Mouse (Mus musculus): ENCODE results near the gene Lmntd1.

Lmntd1 gene

DNA sequence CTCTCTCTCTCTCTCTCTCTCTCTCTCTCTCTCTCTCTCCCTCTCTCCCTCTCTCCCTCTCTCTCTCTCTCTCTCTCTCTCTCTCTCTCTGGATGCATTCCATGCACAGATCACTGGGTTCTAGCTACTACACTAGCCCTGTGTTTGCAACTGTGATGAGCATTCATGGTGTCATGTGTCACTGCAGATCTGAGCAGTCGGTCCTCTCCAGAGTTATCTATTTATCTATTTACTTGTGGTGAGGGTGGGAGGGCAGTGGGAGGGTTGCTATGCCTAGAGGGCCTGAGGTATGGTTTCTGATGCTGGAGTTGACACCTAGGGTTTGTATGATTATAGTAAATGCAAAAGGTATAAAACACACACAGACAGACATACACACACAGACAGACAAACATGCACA, 261.4 kb downstream of the Lmntd1 start:
- in situ Hi-C loops (cut with MboI; ENCODE audit: unreplicated experiment in 2 of 2), result loop anchor here in 1 of 2 experiments (25.0 kb wide), 2 partner anchors 1260 to 1410 kb away; no protein-coding TSS in a partner anchor

DNA sequence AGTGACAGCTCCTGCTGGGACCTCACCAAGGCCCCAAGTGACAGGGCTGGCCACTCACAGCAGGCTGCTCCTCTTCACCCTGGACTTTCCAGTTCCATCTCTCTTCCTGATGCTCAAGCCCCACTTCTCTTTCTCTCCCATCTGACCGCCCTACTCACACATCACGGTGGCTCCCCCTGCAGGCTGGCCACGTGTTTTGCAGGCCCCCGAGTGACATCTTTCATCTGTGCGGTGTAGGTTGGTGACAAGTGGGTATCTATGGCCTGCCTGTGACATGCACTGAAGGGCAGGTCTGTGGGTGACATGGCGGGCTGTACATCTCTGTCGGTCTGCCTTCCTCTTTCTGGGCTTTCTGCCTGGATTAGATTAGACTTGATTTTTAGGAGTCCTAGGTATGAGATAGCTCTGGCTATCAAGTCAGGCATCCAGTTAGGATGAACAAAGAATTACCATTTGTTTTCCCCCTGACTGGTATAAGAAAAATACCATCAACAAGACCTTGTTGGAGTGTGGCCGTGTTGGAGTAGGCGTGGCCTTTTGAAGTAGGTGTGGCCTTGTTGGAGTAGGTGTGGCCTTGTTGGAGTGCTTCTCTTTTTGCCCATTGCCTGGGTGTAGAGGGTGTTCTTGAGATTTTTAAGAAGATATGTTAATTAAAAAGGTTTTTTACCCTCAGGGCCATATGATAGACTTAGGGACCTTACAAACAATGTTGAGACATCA, 265.8 kb downstream of the Lmntd1 start:
- in situ Hi-C loops (cut with MboI; ENCODE audit: unreplicated experiment in 2 of 2), result loop anchor here in 1 of 2 experiments (10.0 kb wide), 3 partner anchors 334 to 1974 kb away; no protein-coding TSS in a partner anchor

DNA sequence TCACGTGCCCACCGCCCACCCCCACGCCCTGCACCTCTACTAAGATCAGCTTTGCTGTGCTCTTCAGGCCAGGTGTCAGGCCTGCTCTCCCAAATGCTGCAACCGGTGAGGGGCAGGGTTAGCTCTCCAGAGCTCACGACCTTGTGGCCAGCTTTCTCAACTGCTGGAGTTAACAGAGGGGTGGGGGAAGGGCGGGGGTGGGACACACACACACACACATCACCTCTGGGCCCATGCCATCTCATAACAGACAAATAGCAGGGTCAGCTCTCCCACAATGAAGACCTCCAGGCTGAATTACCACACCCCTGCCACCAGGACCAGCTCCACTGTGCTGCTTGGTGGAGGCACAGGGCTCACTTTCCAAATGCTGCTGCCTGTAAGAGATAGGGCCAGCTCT, 266.5 kb downstream of the Lmntd1 start:
- in situ Hi-C loops (cut with MboI; ENCODE audit: unreplicated experiment in 2 of 2), result loop anchor here in 1 of 2 experiments (10.0 kb wide), 3 partner anchors 333 to 1973 kb away; no protein-coding TSS in a partner anchor

DNA sequence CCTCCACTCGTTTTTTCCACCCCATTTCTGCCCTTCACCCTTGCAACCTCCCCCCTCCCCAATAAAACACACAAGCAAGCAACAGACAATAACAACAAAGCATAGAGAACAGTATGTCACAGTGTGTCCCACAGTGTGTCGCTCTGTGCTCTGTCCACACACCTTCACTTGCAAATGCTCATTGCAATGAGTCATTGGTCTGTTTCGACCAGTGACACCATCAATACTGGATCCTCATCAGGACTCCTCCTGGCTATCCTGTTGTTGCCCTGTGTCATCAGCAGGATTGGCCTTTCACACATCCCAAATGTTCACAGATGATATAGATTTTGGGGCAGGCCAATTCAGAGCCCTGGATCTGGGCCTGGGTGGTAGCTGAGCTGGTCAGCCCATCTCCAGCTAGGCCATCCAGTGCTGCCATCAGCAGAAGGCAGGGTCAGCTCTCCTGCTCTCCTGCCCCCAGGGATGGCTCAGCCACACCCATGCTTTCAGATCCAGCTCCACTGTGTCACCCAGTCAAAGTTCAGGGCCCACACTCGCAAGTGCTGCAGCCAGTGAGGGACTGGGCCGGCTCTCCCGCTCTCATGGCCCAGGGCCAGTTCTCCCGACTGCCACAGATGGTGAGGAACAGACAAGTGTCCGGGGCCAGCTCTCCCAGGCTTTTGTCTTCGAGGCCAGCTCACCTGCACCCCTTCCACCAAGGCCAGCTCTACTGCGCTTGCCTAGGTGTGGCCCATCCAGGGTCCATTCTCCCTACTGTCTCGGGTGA, 267.1 kb downstream of the Lmntd1 start:
- in situ Hi-C loops (cut with MboI; ENCODE audit: unreplicated experiment in 2 of 2), result loop anchor here in 1 of 2 experiments (10.0 kb wide), 3 partner anchors 332 to 1972 kb away; no protein-coding TSS in a partner anchor

DNA sequence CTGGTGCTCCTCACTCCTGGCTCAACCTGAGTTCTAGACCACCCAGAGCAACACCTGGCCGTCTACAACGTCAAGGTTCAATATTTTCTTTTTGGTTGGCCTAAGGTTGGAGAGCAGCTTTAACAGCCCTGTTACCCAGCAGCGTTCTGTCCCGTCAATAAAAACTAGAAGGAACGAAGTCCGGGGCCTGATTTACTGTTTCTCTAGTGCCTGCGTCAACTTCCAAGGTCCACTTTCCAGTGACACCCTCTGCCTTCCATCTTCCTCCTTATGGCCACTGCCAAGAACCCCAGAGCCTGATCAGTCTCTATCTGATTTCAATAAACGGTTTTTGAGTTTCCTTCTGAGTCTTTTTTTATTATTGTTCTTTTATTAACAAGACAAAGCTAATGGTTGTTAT, 267.8 kb downstream of the Lmntd1 start:
- in situ Hi-C loops (cut with MboI; ENCODE audit: unreplicated experiment in 2 of 2), result loop anchor here in 1 of 2 experiments (10.0 kb wide), 3 partner anchors 332 to 1972 kb away; no protein-coding TSS in a partner anchor

DNA sequence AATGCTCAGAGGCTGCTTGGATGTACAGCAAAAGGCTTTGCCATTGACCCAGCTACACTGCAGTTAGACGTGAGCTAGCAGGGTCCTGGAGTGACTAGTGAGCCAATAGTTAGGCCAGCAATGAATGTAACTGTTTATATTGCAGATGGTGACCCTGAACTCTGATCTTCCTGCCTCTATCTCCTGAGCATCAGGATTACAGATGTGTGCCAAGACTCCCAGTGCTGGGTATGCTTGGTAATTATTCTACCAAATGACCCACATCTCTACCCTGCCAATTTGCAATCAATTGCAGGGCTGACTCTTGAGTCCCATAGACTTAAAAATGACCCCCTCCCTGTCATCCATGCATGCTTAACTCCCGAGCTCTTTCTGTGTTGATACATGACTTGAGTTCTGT, 269.4 kb downstream of the Lmntd1 start:
- in situ Hi-C loops (cut with MboI; ENCODE audit: unreplicated experiment in 2 of 2), result loop anchor here (5.0 to 10.0 kb wide), 8 partner anchors 97 to 1970 kb away; no protein-coding TSS in a partner anchor

DNA sequence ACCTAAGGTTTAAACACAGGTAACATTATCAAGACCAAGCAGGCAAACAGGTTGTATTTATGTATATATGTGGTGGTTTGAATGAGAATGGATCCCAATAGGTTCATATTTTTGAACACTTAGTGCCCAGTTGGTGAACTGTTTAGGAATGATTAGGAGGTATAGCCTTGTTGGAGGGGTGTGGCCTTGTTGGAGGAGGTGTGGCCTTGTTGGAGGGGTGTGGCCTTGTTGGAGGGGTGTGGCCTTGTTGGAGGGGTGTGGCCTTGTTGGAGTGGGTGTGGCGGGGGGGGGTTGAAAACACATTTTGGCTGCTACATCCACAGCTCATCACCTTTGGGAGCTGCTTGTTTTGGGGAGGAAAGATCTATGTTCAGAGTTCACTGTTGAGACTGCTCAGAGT, 270.7 kb downstream of the Lmntd1 start:
- in situ Hi-C loops (cut with MboI; ENCODE audit: unreplicated experiment in 2 of 2), result loop anchor here (5.0 to 10.0 kb wide), 8 partner anchors 96 to 1969 kb away; no protein-coding TSS in a partner anchor

DNA sequence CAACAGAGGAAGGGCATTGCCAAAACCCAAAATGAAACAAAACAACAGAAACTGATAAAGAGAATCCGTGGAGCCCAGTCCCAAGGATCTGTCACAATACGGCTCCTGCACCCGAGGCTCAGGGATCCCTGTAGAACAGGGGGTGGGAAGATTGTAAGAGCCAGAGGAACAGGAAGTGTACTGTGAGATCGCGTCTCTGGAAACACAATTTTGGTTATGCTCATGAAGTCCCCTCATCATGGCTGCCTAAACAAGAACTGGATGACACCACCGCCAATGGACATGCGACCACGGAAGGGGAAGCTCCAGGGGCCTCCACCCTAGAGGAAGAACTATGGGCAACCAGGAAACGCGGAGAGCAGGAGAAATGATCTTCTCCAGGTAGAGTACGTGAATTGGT, 271.3 kb downstream of the Lmntd1 start:
- in situ Hi-C loops (cut with MboI; ENCODE audit: unreplicated experiment in 2 of 2), result loop anchor here (5.0 to 10.0 kb wide), 8 partner anchors 96 to 1968 kb away; no protein-coding TSS in a partner anchor

DNA sequence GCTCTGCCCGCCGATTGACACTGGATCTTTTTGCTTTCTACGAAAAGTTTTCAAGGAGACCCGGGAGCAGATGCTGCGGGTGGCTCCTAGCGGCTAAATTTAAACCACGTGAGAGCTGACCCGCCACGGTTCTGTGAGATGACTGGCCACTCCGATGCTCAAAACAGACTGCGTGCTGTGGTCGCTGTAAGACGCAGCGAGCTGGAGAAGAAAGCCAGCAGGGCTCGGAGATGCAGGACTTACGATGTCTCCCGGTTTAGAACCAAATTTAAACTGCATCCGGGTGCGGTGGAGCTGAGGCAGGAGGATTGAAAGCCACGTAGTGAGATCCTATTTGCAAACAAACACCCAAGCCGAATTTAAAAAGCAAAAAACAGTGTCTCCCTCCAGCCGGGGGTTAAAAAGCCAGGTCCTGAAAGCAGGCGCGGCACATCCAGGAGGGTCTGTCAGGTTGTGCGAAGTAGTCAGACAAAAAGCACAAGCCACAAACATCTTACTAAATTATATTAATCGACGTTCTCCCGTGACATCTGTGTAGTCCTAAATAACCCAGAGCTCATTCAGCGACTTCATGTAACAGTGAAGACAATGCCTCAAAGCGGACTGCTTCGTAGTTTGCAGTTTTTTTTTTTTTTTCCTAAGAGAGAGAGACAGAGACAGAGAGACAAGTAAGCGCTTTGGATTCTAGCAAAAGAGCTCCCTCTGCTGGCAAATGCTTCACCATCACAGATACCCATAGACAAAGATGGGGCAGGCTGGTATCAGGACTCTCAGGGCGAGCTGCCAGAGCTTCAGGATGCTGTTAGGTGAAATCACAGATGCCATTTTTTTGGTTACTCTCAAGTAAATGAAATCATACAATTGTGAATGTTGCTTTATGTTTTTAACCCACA, 272.6 kb downstream of the Lmntd1 start:
- in situ Hi-C loops (cut with MboI; ENCODE audit: unreplicated experiment in 2 of 2), result loop anchor here (5.0 to 10.0 kb wide), 8 partner anchors 94 to 1967 kb away; no protein-coding TSS in a partner anchor

DNA sequence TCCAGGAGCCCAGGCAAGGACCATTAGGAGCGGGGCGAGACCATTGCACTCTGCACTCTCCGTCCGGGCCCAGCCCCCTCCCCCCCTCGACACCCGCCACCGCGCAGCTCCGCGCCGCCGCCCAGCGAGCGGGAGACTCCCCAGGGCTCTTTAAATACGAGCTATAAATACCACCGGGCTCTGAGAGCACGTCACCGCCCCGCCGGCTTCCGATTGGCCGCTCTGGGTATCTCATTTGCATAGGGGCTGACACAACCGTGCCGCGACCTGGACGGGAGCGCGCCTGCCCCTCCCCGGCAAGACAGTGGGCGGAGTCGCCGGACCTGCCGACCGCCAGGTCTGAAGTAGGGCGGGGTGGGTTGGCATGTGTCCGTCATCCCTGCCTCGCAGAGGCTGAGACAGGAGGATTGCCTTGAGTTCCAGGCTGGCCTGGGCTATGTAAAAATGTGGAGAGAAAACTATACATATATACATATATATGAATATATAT, 273.4 kb downstream of the Lmntd1 start:
- in situ Hi-C loops (cut with MboI; ENCODE audit: unreplicated experiment in 2 of 2), result loop anchor here (5.0 to 10.0 kb wide), 8 partner anchors 93 to 1966 kb away; no protein-coding TSS in a partner anchor

DNA sequence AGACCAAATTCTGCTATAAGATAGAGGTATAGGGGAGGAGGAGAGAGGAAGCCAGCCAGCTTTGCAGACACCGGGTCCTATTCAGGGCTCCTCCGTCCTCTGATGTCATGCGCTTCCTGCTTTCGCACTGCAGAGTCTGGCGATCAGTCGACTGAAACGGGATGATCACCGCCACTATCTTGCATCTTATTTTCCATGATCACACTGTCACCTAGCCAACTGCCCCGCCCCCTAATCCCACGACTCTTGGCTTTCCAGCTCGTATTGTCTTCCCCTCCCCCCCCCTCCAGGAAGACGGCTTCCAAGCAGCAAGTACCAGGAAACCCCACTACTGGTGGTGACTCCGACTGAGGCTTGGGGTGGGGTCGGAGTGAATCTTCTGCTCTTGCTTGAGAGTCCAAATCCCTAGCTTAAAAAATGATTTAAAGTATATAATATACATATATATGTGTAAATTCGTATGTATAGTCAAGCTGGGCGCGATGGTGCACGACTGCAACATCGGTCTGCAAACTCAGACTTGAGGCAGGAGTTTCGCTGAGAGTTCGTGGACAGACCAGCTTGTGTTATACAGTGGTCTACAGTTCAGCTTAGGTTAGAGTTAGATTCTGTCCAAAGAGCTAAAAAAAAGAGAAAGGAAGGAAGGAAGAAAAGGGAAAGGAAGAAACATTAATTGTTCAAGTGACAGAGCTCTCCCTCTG, 274.0 kb downstream of the Lmntd1 start:
- in situ Hi-C loops (cut with MboI; ENCODE audit: unreplicated experiment in 2 of 2), result loop anchor here (5.0 to 10.0 kb wide), 8 partner anchors 93 to 1965 kb away; no protein-coding TSS in a partner anchor

DNA sequence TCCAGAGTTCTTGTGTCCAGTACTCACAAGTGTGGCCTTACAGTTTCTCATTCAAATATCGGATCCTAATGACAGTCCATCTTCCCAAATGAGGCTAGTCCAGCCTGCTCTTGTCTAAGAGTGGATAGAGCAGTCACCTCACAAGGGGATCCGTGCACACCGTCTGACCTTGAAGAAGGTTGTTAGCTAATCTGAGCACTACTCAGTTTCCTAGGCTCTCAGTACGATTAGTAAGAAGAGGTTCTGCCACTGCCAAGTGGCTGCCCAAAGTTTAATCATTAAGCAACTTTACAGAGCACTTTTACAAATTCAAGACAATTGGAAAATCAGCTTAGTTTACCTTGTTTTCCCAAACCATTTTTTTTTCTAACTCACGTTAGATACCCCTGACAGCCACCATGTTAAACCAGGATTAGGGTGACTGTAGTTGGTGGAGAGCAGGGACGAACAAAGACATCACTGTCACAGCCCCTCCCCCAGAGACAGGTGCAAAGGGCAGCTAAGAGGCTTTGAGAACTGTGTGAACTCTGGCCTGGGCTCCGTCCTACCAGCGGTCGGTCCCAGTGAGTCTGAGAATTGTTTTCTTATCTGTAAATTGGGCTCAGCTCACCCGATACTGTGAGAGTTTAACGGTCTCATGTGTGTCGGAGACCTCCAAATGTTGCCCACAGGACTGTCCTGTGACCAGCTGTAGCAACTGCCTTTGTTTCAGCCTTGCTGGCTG, 275.4 kb downstream of the Lmntd1 start:
- in situ Hi-C loops (cut with MboI; ENCODE audit: unreplicated experiment in 2 of 2), result loop anchor here in 1 of 2 experiments (5.0 kb wide), 1 partner anchor 91 kb away; no protein-coding TSS in a partner anchor

DNA sequence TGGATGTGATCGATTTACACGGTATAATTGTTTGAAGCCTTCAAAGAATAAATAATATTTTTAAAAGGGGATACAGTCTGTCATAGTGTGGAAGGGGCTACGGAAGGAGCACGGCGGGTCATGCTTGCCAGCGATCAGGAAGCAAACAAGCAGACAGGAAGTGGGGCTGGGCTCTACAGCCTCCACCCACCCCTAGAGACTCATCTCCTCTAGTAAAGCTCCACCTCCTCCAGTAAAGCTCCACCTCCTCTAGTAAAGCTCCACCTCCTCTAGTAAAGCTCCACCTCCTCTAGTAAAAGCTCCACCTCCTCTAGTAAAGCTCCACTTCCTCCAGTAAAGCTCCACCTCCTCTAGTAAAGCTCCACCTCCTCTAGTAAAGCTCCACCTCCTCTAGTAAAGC, 276.6 kb downstream of the Lmntd1 start:
- in situ Hi-C loops (cut with MboI; ENCODE audit: unreplicated experiment in 2 of 2), result loop anchor here in 1 of 2 experiments (5.0 kb wide), 1 partner anchor 90 kb away; no protein-coding TSS in a partner anchor

DNA sequence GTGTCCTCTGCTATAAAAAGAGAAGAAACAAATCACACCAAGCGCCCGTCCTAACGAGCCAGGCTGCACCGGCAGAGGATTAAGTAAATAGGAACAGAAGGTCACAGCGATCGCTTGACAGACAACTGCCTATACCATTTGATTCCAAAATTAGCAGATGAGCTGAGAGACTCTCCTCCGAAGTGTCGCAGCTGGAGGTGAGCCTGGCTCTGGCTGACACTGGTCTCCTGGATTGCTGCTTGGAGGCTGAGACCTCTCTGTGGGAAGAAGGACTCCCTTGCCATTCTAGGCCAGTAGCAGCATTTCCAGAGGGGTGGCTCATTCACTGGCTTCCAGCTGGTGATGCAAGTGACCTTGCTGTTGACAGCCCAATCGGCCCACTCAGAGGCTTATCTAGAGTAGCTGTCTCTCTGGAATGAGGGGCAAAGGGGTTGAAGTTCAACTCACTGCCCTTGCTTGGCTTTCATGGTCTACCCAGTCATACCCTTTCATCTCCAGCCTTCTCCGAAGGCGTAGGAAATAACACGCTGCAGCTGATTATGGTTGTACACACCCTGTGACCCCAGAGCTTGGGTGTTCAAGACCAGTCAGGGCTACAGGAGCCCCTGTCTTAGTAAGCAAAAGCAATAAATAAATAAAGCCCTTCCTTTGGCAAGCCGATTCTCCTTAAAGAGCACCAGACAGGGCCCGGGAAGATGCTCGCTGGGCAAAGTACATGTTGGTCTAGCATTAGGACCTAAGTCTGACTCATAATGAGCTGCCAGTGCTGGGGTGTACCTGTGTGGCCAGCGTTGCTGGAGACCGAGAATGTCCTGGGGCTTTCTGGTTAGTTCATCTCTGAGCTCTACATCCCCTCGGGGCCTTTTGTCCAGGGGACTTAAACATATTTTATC, 278.0 kb downstream of the Lmntd1 start:
- in situ Hi-C loops (cut with MboI; ENCODE audit: unreplicated experiment in 2 of 2), result loop anchor here in 1 of 2 experiments (5.0 kb wide), 1 partner anchor 89 kb away; no protein-coding TSS in a partner anchor

DNA sequence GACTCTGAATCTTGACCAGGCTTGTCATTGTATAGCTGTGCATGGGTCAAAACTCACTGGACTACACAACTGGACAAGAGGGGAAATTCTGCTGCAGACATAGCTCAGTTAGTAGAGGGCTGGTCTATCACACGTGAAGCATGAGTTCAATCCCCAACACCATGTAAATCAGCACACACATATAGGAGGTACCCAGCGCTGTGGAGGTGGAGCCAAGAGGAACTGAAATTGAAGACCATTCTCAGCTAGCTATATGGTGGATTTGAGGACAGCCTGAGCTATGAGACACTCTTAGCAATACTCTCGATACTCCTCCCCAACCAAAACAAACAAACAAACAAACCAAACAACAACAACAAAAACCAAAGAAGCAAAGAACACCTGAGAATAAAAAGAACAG, 279.9 kb downstream of the Lmntd1 start:
- in situ Hi-C loops (cut with MboI; ENCODE audit: unreplicated experiment in 2 of 2), result no loop called here

DNA sequence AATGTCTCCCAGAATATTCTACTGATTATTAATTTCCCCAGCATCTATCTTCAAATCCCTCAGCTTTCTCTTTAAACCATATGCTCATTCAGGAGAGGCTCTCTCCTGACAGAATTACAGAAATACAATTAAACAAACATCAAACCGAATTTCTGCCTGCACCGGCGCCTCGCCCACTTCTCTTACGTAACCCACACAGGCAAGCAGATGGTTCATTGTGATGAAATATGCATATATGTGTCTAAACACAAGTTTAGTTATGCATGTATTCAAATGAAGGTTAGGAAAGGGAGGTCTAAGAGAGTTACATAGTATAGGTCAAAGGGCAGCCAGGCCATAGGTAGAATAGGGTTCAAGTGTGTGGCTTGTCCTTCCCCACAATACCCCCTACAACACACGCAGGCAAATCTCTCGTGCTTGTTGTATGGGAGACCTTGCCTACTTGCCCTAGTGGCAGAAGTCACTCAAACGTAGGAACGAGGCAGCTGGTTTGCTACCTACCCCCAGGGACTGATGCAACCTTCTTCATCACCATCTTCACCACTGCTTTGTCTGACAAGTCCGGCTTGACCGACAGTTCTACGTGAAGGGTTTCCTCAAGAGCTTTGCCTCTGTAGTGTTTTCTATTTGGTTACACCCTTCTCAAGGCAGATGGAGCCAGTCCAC, 287.8 kb downstream of the Lmntd1 start:
- in situ Hi-C loops (cut with MboI; ENCODE audit: unreplicated experiment in 2 of 2), result no loop called here

DNA sequence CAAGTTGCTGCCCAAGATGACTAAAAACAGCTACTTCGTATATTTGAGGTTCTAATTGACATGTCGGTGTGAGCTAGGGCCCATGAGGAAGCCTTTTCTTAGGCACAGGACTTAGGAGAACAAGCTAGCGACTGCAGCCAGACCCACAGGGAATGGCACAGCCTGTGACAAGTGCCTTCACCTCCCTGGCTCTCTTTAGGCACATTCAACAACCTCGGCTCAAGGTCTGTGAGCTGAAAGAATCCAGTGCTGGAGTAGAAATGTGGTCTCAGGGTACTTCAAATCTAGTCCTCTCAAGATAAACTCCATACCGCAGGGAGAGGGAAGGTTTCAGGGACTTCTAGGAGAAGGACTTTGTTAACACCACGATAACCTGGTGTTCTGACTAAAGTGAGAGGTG, 289.0 kb downstream of the Lmntd1 start:
- in situ Hi-C loops (cut with MboI; ENCODE audit: unreplicated experiment in 2 of 2), result no loop called here

All from v-Abl transformed pro-B cells (cell line).